Mouse (Mus musculus) retina, adult 2 months (tissue): ENCODE results near the gene Bloc1s2.

Experiments used
- DNase-seq: peaks from one replicate; pipeline ENCODE4 v3.0.0-alpha.2; 2012; ENCODE audit warnings: low read depth, low spot score

Bloc1s2 gene

GRCm38 (mm10) chr19:44145702-44146567 lies at the start of gene Bloc1s2:
Bloc1s2 (minus strand) TSS chr19:44146446.
- DNase-seq, result peak; percentile 68

GRCm38 (mm10) chr19:44195138-44195537 lies 48.9 kb upstream of the Bloc1s2 start:
- DNase-seq, result peak; percentile 39

- DNase-seq, result no peak
Measured at GRCm38 (mm10) chr19:44193906-44194305, 47.7 kb upstream of the Bloc1s2 start.

GRCm38 (mm10) chr19:44192342-44192741 lies 46.1 kb upstream of the Bloc1s2 start, which contains the start of gene Pkd2l1:
Pkd2l1 (minus strand) TSS chr19:44192442.
- DNase-seq, result no peak

GRCm38 (mm10) chr19:44189056-44189455 lies 42.8 kb upstream of the Bloc1s2 start:
- DNase-seq, result no peak

- DNase-seq, result no peak
Measured at GRCm38 (mm10) chr19:44183968-44184367, 37.7 kb upstream of the Bloc1s2 start.

GRCm38 (mm10) chr19:44180502-44180901 lies 34.3 kb upstream of the Bloc1s2 start:
- no peak for DNase-seq

- DNase-seq, result no peak
Measured at GRCm38 (mm10) chr19:44176741-44177140, 30.5 kb upstream of the Bloc1s2 start.

- DNase-seq, result no peak
Measured at GRCm38 (mm10) chr19:44174835-44175234, 28.6 kb upstream of the Bloc1s2 start.

GRCm38 (mm10) chr19:44161515-44161914 lies 15.3 kb upstream of the Bloc1s2 start:
- peak; percentile 9 for DNase-seq

- DNase-seq, result no peak
Measured at GRCm38 (mm10) chr19:44159386-44159785, 13.1 kb upstream of the Bloc1s2 start.

GRCm38 (mm10) chr19:44157005-44157404 lies 10.8 kb upstream of the Bloc1s2 start:
- no peak for DNase-seq

- DNase-seq, result no peak
Measured at GRCm38 (mm10) chr19:44153781-44154180, 7.5 kb upstream of the Bloc1s2 start.

- no peak for DNase-seq
Measured at GRCm38 (mm10) chr19:44148991-44149390, 2.7 kb upstream of the Bloc1s2 start.

- DNase-seq, result no peak
Measured at GRCm38 (mm10) chr19:44148345-44148744, 2.1 kb upstream of the Bloc1s2 start.

GRCm38 (mm10) chr19:44146951-44147350 lies 705 bp upstream of the Bloc1s2 start:
- DNase-seq, result no peak

- no peak for DNase-seq
Measured at GRCm38 (mm10) chr19:44146568-44146879, 278 bp upstream of the Bloc1s2 start.

- no peak for DNase-seq
Measured at GRCm38 (mm10) chr19:44144366-44144765, 1.9 kb downstream of the Bloc1s2 start.

- no peak for DNase-seq
Measured at GRCm38 (mm10) chr19:44135960-44136485, 10.2 kb downstream of the Bloc1s2 start.

GRCm38 (mm10) chr19:44135072-44135959 lies 10.9 kb downstream of the Bloc1s2 start, which contains the start of gene Cwf19l1:
Cwf19l1 (minus strand) TSS chr19:44135876.
- peak; percentile 89 for DNase-seq

GRCm38 (mm10) chr19:44132917-44133316 lies 13.3 kb downstream of the Bloc1s2 start:
- no peak for DNase-seq

GRCm38 (mm10) chr19:44128560-44128959 lies 17.7 kb downstream of the Bloc1s2 start:
- no peak for DNase-seq
